Mouse (Mus musculus) hindbrain, embryonic 16.5 days (tissue): Measurements from ENCODE around the gene Zgpat. TPM values are rescaled to one million over a fixed set of nuclear protein-coding genes. Genes with fewer than 3 reads are reported as not detected.

Source experiments
- ATAC-seq: fragments of 200-750 bp; cut with Nextera tagmentation; 2 replicates; pipeline ENCODE4 v1.8.0; 2017; ENCODE audit warnings: moderate TSS enrichment, moderate library complexity
- H3K27ac ChIP-seq: fragments of 300-500 bp; sonication (generic); 2 replicates; pipeline ENCODE4 v1.5.1; 2014; ENCODE audit warnings: low read depth, mild to moderate bottlenecking, control low read depth, low read length, moderate library complexity
- H3K27me3 ChIP-seq: fragments of 300-500 bp; sonication (generic); replicated peaks from 2 replicates; pipeline ENCODE4 v1.6.1; 2014; ENCODE audit warnings: low read length; ENCODE audit not compliant: control insufficient read depth, insufficient read depth
- H3K36me3 ChIP-seq: fragments of 300-500 bp; sonication (generic); 2 replicates; pipeline ENCODE4 v1.6.1; 2014; ENCODE audit warnings: mild to moderate bottlenecking, low read length, moderate library complexity, mixed read lengths; ENCODE audit not compliant: control insufficient read depth, insufficient read depth
- H3K4me1 ChIP-seq: fragments of 300-500 bp; sonication (generic); 2 replicates; pipeline ENCODE4 v1.6.1; 2014; ENCODE audit warnings: low read depth, low read length; ENCODE audit not compliant: control insufficient read depth, insufficient read depth
- H3K4me2 ChIP-seq: fragments of 300-500 bp; sonication (generic); 2 replicates; pipeline ENCODE4 v1.6.1; 2014; ENCODE audit warnings: mild to moderate bottlenecking, low read length, control low read depth, moderate library complexity
- H3K4me3 ChIP-seq: fragments of 300-500 bp; sonication (generic); 2 replicates; pipeline ENCODE4 v1.5.1; 2014; ENCODE audit warnings: mild to moderate bottlenecking, low read length, control low read depth, moderate library complexity
- H3K9ac ChIP-seq: fragments of 300-500 bp; sonication (generic); 2 replicates; pipeline ENCODE4 v1.6.1; 2014; ENCODE audit warnings: low read depth, mild to moderate bottlenecking, control low read depth, low read length, moderate library complexity
- H3K9me3 ChIP-seq: fragments of 300-500 bp; sonication (generic); 2 replicates; pipeline ENCODE4 v1.6.1; 2014; ENCODE audit warnings: mild to moderate bottlenecking, low read length, moderate library complexity; ENCODE audit not compliant: control insufficient read depth
- WGBS: fragments of 180-500 bp; shearing (Covaris S2); extraction: QIAGEN DNeasy Blood & Tissue Kit; methylation state at CpG from one replicate; pipeline ENCODE4 v1.1.7; 2014; 5-methylcytosine and 5-hydroxymethylcytosine counted together
- polyA plus RNA-seq: library from polyadenylated mRNA; unstranded; fragments of >200 nt; fragmentation: Nextera tagmentation; extraction: Ambion mirVana; gene quantifications from 2 replicates; pipeline ENCODE4 v1.2.1, GENCODE M21; 2015

Zgpat gene
- polyA plus RNA-seq, 1 experiment from 2014 or later: 75.0 TPM

- H3K4me1 ChIP-seq: peaks cover 7% of the 10 kb centered on the region; the same call in 1 of the 2 replicates
- H3K4me2 ChIP-seq: no peak overlapping the region
- no peaks in the 10 kb centered on the region for H3K27me3 ChIP-seq
- 90% methylated on average over 5 of the region's 5 CpGs for WGBS
- H3K27ac ChIP-seq: no peak overlapping the region
- peaks cover 33% of the 10 kb centered on the region for H3K36me3 ChIP-seq
- ATAC-seq: no peak
- no peak overlapping the region for H3K9ac ChIP-seq
- no peak overlapping the region for H3K4me3 ChIP-seq
- H3K9me3 ChIP-seq: no peaks in the 10 kb centered on the region
These were observed 16.4 kb downstream of the Zgpat start for GRCm38 (mm10) chr2:181381107-181381506.

- Histone ChIP-seq H3K4me2 (no peak overlapping the region), H3K9ac (no peak overlapping the region), H3K4me1 (peaks cover 7% of the 10 kb centered on the region; the same call in 1 of the 2 replicates), H3K27me3 (no peaks in the 10 kb centered on the region), H3K36me3 (peaks cover 33% of the 10 kb centered on the region), H3K27ac (no peak overlapping the region), H3K9me3 (no peaks in the 10 kb centered on the region), H3K4me3 (no peak overlapping the region)
- WGBS: 85% methylated on average over 6 of the region's 6 CpGs
- ATAC-seq: no peak
These were observed 17.0 kb downstream of the Zgpat start for GRCm38 (mm10) chr2:181381631-181382306.

GRCm38 (mm10) chr2:181384463-181384862 lies 19.7 kb downstream of the Zgpat start:
- ATAC-seq: peak; percentile 11; the same call in 1 of the 2 replicates

GRCm38 (mm10) chr2:181384919-181385391 lies 20.2 kb downstream of the Zgpat start:
- H3K4me2 ChIP-seq: no peak overlapping the region
- H3K27ac ChIP-seq: peak overlapping the region; percentile 35
- H3K9me3 ChIP-seq: no peaks in the 10 kb centered on the region
- peaks cover 21% of the 10 kb centered on the region for H3K36me3 ChIP-seq
- WGBS: 58% methylated on average over 4 of the region's 4 CpGs
- peak; percentile 80; the same call in 1 of the 2 replicates for ATAC-seq
- H3K9ac ChIP-seq: no peak overlapping the region
- no peak overlapping the region for H3K4me3 ChIP-seq
- H3K4me1 ChIP-seq: peaks cover 7% of the 10 kb centered on the region; the same call in 1 of the 2 replicates
- no peaks in the 10 kb centered on the region for H3K27me3 ChIP-seq

More at GRCm38 (mm10) chr2:181384463-181384862, 19.7 kb downstream of the Zgpat start:
- no peak overlapping the region for H3K4me3 ChIP-seq
- no peaks in the 10 kb centered on the region for H3K27me3 ChIP-seq
- peak overlapping the region; percentile 35 for H3K27ac ChIP-seq
- H3K36me3 ChIP-seq: peaks cover 26% of the 10 kb centered on the region
- WGBS: 79% methylated on average over 7 of the region's 7 CpGs
- H3K9ac ChIP-seq: no peak overlapping the region
- H3K4me2 ChIP-seq: no peak overlapping the region
- peaks cover 7% of the 10 kb centered on the region; the same call in 1 of the 2 replicates for H3K4me1 ChIP-seq
- H3K9me3 ChIP-seq: no peaks in the 10 kb centered on the region

GRCm38 (mm10) chr2:181385885-181386284 lies 21.2 kb downstream of the Zgpat start:
- no peak for ATAC-seq
- Histone ChIP-seq H3K4me2 (no peak overlapping the region), H3K27ac (peak overlapping the region; percentile 32), H3K27me3 (no peaks in the 10 kb centered on the region), H3K36me3 (peaks cover 16% of the 10 kb centered on the region), H3K9ac (no peak overlapping the region), H3K4me3 (no peak overlapping the region), H3K9me3 (no peaks in the 10 kb centered on the region), H3K4me1 (peaks cover 7% of the 10 kb centered on the region; the same call in 1 of the 2 replicates)
- 76% methylated on average over 3 of the region's 3 CpGs for WGBS

- no peak overlapping the region for H3K27ac ChIP-seq
- WGBS: 72% methylated on average over 3 of the region's 4 CpGs
- no peak for ATAC-seq
- H3K9me3 ChIP-seq: no peaks in the 10 kb centered on the region
- H3K27me3 ChIP-seq: no peaks in the 10 kb centered on the region
- no peak overlapping the region for H3K4me3 ChIP-seq
- peaks cover 21% of the 10 kb centered on the region for H3K36me3 ChIP-seq
- peaks cover 7% of the 10 kb centered on the region; the same call in 1 of the 2 replicates for H3K4me1 ChIP-seq
- H3K9ac ChIP-seq: no peak overlapping the region
- no peak overlapping the region for H3K4me2 ChIP-seq
These were observed 22.0 kb downstream of the Zgpat start for GRCm38 (mm10) chr2:181386663-181387210.

GRCm38 (mm10) chr2:181390136-181390870 lies 25.6 kb downstream of the Zgpat start:
- H3K4me3 ChIP-seq: no peak overlapping the region
- H3K9me3 ChIP-seq: no peaks in the 10 kb centered on the region
- 81% methylated on average over 4 of the region's 4 CpGs for WGBS
- no peaks in the 10 kb centered on the region for H3K27me3 ChIP-seq
- peaks cover 11% of the 10 kb centered on the region for H3K36me3 ChIP-seq
- no peak overlapping the region for H3K9ac ChIP-seq
- no peak overlapping the region for H3K4me2 ChIP-seq
- H3K4me1 ChIP-seq: peaks cover 1% of the 10 kb centered on the region; the same call in 1 of the 2 replicates
- no peak overlapping the region for H3K27ac ChIP-seq
- no peak for ATAC-seq

GRCm38 (mm10) chr2:181391022-181391421 lies 26.3 kb downstream of the Zgpat start:
- H3K27ac ChIP-seq: no peak overlapping the region
- ATAC-seq: no peak
- H3K4me3 ChIP-seq: no peak overlapping the region
- H3K36me3 ChIP-seq: peaks cover 11% of the 10 kb centered on the region
- no peaks in the 10 kb centered on the region for H3K27me3 ChIP-seq
- 88% methylated on average over 15 of the region's 15 CpGs for WGBS
- no peaks in the 10 kb centered on the region for H3K9me3 ChIP-seq
- H3K9ac ChIP-seq: no peak overlapping the region
- no peak overlapping the region for H3K4me2 ChIP-seq
- H3K4me1 ChIP-seq: no peaks in the 10 kb centered on the region; the same call in 1 of the 2 replicates

- Histone ChIP-seq H3K4me1 (no peaks in the 10 kb centered on the region), H3K9ac (no peak overlapping the region), H3K4me2 (no peak overlapping the region), H3K27ac (no peak overlapping the region), H3K4me3 (no peak overlapping the region), H3K9me3 (no peaks in the 10 kb centered on the region), H3K27me3 (no peaks in the 10 kb centered on the region), H3K36me3 (peaks cover 11% of the 10 kb centered on the region)
- 67% methylated on average over 2 of the region's 2 CpGs for WGBS
- no peak for ATAC-seq
These were observed 26.8 kb downstream of the Zgpat start for GRCm38 (mm10) chr2:181391541-181391940.
